Mouse (Mus musculus): ENCODE results near the gene Uncx. TPM values are rescaled to one million over a fixed set of nuclear protein-coding genes. Genes with fewer than 3 reads are reported as not detected.

The Uncx gene
- total and polyA plus RNA-seq, 3 experiments = not detected

DNA sequence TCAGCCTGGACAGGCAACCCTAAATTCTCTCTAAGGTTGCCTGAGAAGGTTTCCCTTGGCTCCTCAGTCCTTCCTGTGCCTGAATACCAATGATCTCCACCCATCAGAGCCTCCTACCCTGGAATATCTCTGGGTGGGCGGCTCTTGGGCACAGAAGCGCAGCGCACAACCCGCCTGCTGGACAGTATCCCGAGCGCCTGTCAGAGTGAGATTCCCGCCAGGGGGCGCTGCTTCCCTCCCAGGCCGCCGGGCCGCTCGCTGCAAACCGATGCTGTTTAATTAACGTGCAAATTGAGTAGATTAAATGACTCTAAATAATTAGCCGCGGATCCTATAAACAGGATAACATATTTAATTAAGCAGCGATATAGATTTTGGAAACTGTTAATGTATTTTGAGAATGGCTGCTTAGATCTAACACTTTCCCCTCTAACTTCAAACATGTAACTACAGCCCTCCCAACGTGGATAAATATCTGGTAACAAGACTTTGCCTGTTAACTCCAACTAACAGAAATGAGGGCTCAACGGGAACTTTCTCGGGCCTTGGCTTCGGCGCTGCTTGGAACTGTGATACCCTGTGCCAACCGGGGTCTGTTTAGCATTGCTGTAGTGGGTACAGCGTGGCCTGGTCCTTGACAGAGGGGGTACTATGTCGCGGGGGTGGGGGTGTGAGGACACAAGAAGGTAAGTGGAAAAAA is 6.9 kb upstream of the Uncx start:
- Histone ChIP-seq H3K27me3 (replicated peaks) (peaks cover 44% of the 10 kb centered on the region), H3K27ac (ENCODE audit: insufficient read depth, low read depth) (no peak overlapping the region), H3K4me2 (ENCODE audit: insufficient read depth, low read depth, poor library complexity, severe bottlenecking) (no peak overlapping the region), H3K9ac (ENCODE audit: insufficient read depth, low read depth) (no peak overlapping the region), H3K9me3 (replicated peaks; ENCODE audit: low read length) (peaks cover 5% of the 10 kb centered on the region), H3K4me3 (replicated peaks in 1 of 3; ENCODE audit: low read depth in 2 of 3, low read length in 2 of 3, poor library complexity in 1 of 3) (no peak overlapping the region), H3K4me1 (ENCODE audit: control insufficient read depth in 1 of 2, insufficient read depth in 2 of 2) (peaks cover 0 to 3% of the 10 kb centered on the region in 2 experiments; a peak in 1 of 4 replicates), H3K79me2 (replicated peaks; ENCODE audit: control insufficient read depth, extremely low read depth, insufficient read depth, poor library complexity, severe bottlenecking) (no peaks in the 10 kb centered on the region), H3K36me3 (replicated peaks in 1 of 2; ENCODE audit: control insufficient read depth in 1 of 2, insufficient read depth in 1 of 2, low read length in 1 of 2) (no peaks in the 10 kb centered on the region)
- TF ChIP-seq ZC3H11A (IDR thresholded peaks at IDR 0.05; ENCODE audit: low read depth, low read length) = peak; percentile 30
- no peak for TF ChIP-seq UBTF (IDR thresholded peaks at IDR 0.05; ENCODE audit: low read depth, low read length)
- peak; percentile 91 for TF ChIP-seq SMC3 (IDR thresholded peaks at IDR 0.05; ENCODE audit: low read depth, low read length)
- peak in 1 of 2 experiments; percentile 89; a peak in 2 of 4 replicates for TF ChIP-seq CTCF (conservative IDR thresholded peaks at IDR 0.05 in 1 of 2, IDR thresholded peaks at IDR 0.05 in 1 of 2; ENCODE audit: low read depth in 2 of 2, low read length in 2 of 2)
- TF ChIP-seq RAD21 (IDR thresholded peaks at IDR 0.05; ENCODE audit: low read depth, low read length) = peak; percentile 64
- no peak for TF ChIP-seq MEF2A (IDR thresholded peaks at IDR 0.05; ENCODE audit: borderline replicate concordance, low read depth, low read length)
- no peak for TF ChIP-seq MAFK (IDR thresholded peaks at IDR 0.05; ENCODE audit: insufficient replicate concordance, low read length)
- dilution Hi-C loops (cut with MboI; ENCODE audit: extremely low pct_ligation_motif_present, extremely low pct_unique_long_range_greater_than_20kb, low sequenced_read_pairs) (no loop called here), in situ Hi-C loops (cut with MboI; ENCODE audit: low pct_ligation_motif_present, low pct_unique_long_range_greater_than_20kb, low sequenced_read_pairs) (no loop called here)
- DNase-seq (ENCODE audit: extremely low read depth) = peak; percentile 31

DNA sequence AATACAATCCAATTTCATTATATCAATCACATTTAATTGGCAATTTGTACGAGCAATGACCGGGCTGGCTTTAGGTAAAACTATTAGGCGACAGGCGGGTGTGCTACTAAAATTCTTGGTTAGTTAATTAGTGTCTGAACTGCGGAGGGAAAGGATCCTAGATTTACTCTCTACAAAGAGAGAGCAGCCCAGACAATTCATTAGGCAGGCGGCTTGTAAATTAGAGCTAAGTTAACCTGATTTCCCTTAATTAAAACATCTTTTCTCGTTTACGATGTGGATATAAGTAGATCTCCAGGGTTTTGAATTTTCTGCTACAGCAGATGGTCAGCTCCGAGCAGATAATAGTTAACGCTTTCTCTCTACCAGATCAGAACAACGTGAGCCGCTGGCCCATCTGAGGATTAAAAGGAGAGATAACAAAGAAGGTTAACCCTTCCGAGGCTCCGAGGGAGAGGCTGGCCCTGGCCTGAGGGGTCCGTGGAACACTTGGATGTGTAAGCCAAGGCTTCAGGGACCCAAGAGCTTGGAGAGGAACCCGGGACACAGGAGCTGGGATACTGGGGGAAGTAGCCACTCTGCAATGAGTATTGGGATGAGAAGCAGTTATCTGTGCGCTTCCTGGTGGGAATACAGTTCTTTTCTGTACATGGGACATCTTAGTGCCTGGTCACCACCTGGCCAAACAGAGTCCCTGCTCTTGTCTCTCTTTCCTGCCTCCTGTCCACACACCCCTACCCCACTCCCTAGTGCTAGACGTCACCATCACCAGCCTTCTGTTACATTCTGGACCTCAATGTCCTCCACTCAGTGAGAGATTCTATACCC is 6.2 kb upstream of the Uncx start:
- TF ChIP-seq POLR2A (IDR thresholded peaks at IDR 0.05; ENCODE audit: low read depth, low read length) (no peak), ELF1 (IDR thresholded peaks at IDR 0.05; ENCODE audit: low read depth, low read length) (no peak), TBP (conservative IDR thresholded peaks at IDR 0.05; ENCODE audit: low read depth, low read length) (no peak), NELFE (IDR thresholded peaks at IDR 0.05; ENCODE audit: low read depth, low read length) (no peak), POLR2AphosphoS2 (IDR thresholded peaks at IDR 0.05; ENCODE audit: low read depth, low read length) (no peak), UBTF (IDR thresholded peaks at IDR 0.05; ENCODE audit: low read depth, low read length) (no peak), RAD21 (IDR thresholded peaks at IDR 0.05; ENCODE audit: low read depth, low read length) (no peak), E2F4 (IDR thresholded peaks at IDR 0.05; ENCODE audit: insufficient replicate concordance, low read depth, low read length) (no peak)
- Histone ChIP-seq H3K27me3 (replicated peaks) (peaks cover 40% of the 10 kb centered on the region), H3K79me2 (replicated peaks; ENCODE audit: control insufficient read depth, extremely low read depth, insufficient read depth, poor library complexity, severe bottlenecking) (no peaks in the 10 kb centered on the region), H3K4me2 (ENCODE audit: insufficient read depth, low read depth, poor library complexity, severe bottlenecking) (no peak overlapping the region), H3K4me3 (replicated peaks in 1 of 3; ENCODE audit: low read depth in 2 of 3, low read length in 2 of 3, poor library complexity in 1 of 3) (no peak overlapping the region), H3K9me3 (replicated peaks; ENCODE audit: low read length) (peaks cover 5% of the 10 kb centered on the region), H3K36me3 (replicated peaks in 1 of 2; ENCODE audit: control insufficient read depth in 1 of 2, insufficient read depth in 1 of 2, low read length in 1 of 2) (no peaks in the 10 kb centered on the region), H3K4me1 (ENCODE audit: control insufficient read depth in 1 of 2, insufficient read depth in 2 of 2) (peaks cover 0 to 3% of the 10 kb centered on the region in 2 experiments; a peak in 1 of 4 replicates), H3K9ac (ENCODE audit: insufficient read depth, low read depth) (no peak overlapping the region), H3K27ac (ENCODE audit: insufficient read depth, low read depth) (no peak overlapping the region)
- in situ Hi-C loops (cut with MboI; ENCODE audit: low pct_ligation_motif_present, low pct_unique_long_range_greater_than_20kb, low sequenced_read_pairs) = no loop called here
- dilution Hi-C loops (cut with MboI; ENCODE audit: extremely low pct_ligation_motif_present, extremely low pct_unique_long_range_greater_than_20kb, low sequenced_read_pairs) = no loop called here
- DNase-seq (ENCODE audit: extremely low read depth) = no peak

Measured in CH12.LX (cell line).